Mouse (Mus musculus): ENCODE measurements at regions not wholly inside any gene's neighbourhood (a gene's known extent, or its start where the extent isn't known, plus 50 kb on each side); places are given as distances from the start of the nearest gene placed in this dataset.
"Not testable (repeated sequence)": the region's sequence is repeated elsewhere in the genome, so short reads cannot be mapped to it uniquely, and the experiment has no call there.

GRCm38 (mm10) chr7:60492028-60492995 lies 352.3 kb upstream of the Snrpn start:
- peak; percentile 79 for DNase-seq

GRCm38 (mm10) chr7:60487839-60488454 lies 347.9 kb upstream of the Snrpn start:
- not testable (repeated sequence) for DNase-seq

GRCm38 (mm10) chr7:60450074-60450603 lies 310.1 kb upstream of the Snrpn start:
- DNase-seq: peak; percentile 1

- DNase-seq: not testable (repeated sequence)
Observed at GRCm38 (mm10) chr7:60449239-60450073, 309.4 kb upstream of the Snrpn start.

- DNase-seq: no peak
Observed at GRCm38 (mm10) chr7:60438781-60439180, 298.8 kb upstream of the Snrpn start.

- DNase-seq: peak; percentile 67
Observed at GRCm38 (mm10) chr7:60391011-60391863, 251.2 kb upstream of the Snrpn start.

GRCm38 (mm10) chr7:60386957-60387356 lies 246.9 kb upstream of the Snrpn start:
- DNase-seq: not testable (repeated sequence)

- DNase-seq: not testable (repeated sequence)
Observed at GRCm38 (mm10) chr7:60374001-60374400, 234.0 kb upstream of the Snrpn start.

GRCm38 (mm10) chr7:60352206-60352605 lies 212.2 kb upstream of the Snrpn start:
- DNase-seq: not testable (repeated sequence)
